Mouse (Mus musculus) CH12.LX (cell line): ENCODE data around the gene Lgals7. TPM values are rescaled to one million over a fixed set of nuclear protein-coding genes. Genes with fewer than 3 reads are reported as not detected.

Experiments
- DNase-seq: peaks from one replicate; pipeline ENCODE4 v3.0.0-alpha.2; 2013; ENCODE audit errors: extremely low read depth
- H3K27ac ChIP-seq: 2 replicates; pipeline ENCODE4 v1.5.1; 2012; ENCODE audit warnings: low read depth, mild to moderate bottlenecking, control low read depth, moderate library complexity; ENCODE audit not compliant: insufficient read depth
- H3K27me3 ChIP-seq: replicated peaks from 2 replicates; pipeline ENCODE3; 2012; ENCODE audit warnings: inconsistent platforms
- H3K36me3 ChIP-seq, 2 experiments: replicated peaks in 1 of 2; 2 replicates each; pipeline versions ENCODE3 to v1.6.1; 2012; ENCODE audit warnings: inconsistent platforms in 1 of 2, low read length in 1 of 2, mild to moderate bottlenecking in 1 of 2, mixed read lengths in 1 of 2, moderate library complexity in 1 of 2; ENCODE audit not compliant: control insufficient read depth in 1 of 2, insufficient read depth in 1 of 2
- H3K4me1 ChIP-seq, 2 experiments: 2 replicates each; pipeline ENCODE4 v1.6.1; 2012; ENCODE audit warnings: inconsistent platforms in 1 of 2, moderate library complexity in 1 of 2; ENCODE audit not compliant: insufficient read depth in 2 of 2, control insufficient read depth in 1 of 2
- H3K4me2 ChIP-seq: 2 replicates; pipeline ENCODE4 v1.6.1; 2012; ENCODE audit warnings: low read depth, mild to moderate bottlenecking, control low read depth; ENCODE audit not compliant: poor library complexity, insufficient read depth, severe bottlenecking
- H3K4me3 ChIP-seq, 3 experiments: fragments of 150-350 bp in 1 of 3; sonication (generic) in 1 of 3; replicated peaks in 1 of 3; 2 replicates each; pipeline versions ENCODE3 to v1.5.1; 2011 to 2012; ENCODE audit warnings: low read depth in 2 of 3, low read length in 2 of 3, mild to moderate bottlenecking in 2 of 3, moderate library complexity in 2 of 3, control low read depth in 1 of 3, improper control_type of control experiment in 1 of 3, inconsistent platforms in 1 of 3, mixed read lengths in 1 of 3; ENCODE audit not compliant: poor library complexity in 1 of 3
- H3K79me2 ChIP-seq: replicated peaks from 2 replicates; pipeline ENCODE4 v1.6.1; 2012; ENCODE audit warnings: mild to moderate bottlenecking, moderate library complexity; ENCODE audit not compliant: control insufficient read depth, poor library complexity, insufficient read depth, severe bottlenecking; ENCODE audit errors: extremely low read depth
- H3K9ac ChIP-seq: 2 replicates; pipeline ENCODE4 v1.6.1; 2012; ENCODE audit warnings: low read depth, mild to moderate bottlenecking, control low read depth, moderate library complexity; ENCODE audit not compliant: insufficient read depth
- H3K9me3 ChIP-seq: replicated peaks from 2 replicates; pipeline ENCODE3; 2012; ENCODE audit warnings: low read length, inconsistent platforms, mixed read lengths
- BHLHE40 ChIP-seq: IDR thresholded peaks from 2 replicates; pipeline ENCODE4 v1.6.1; 2011; ENCODE audit warnings: mild to moderate bottlenecking, low read depth, low read length, improper control_type of control experiment
- E2F4 ChIP-seq: IDR thresholded peaks from 2 replicates; pipeline ENCODE4 v1.6.1; 2011; ENCODE audit warnings: low read depth, low read length, improper control_type of control experiment; ENCODE audit not compliant: insufficient replicate concordance
- ELF1 ChIP-seq: IDR thresholded peaks from 2 replicates; pipeline ENCODE4 v1.6.1; 2014; ENCODE audit warnings: low read depth, mild to moderate bottlenecking, inconsistent platforms, low read length, improper control_type of control experiment
- EP300 ChIP-seq: IDR thresholded peaks from 2 replicates; pipeline ENCODE4 v1.6.1; 2011; ENCODE audit warnings: low read length, improper control_type of control experiment
- ETS1 ChIP-seq: conservative IDR thresholded peaks from 2 replicates; pipeline ENCODE4 v1.6.1; 2012; ENCODE audit warnings: low read depth, mild to moderate bottlenecking, inconsistent platforms, low read length, improper control_type of control experiment, moderate library complexity
- IRF4 ChIP-seq: IDR thresholded peaks from 2 replicates; pipeline ENCODE4 v1.6.1; 2014; ENCODE audit warnings: low read depth, mild to moderate bottlenecking, inconsistent platforms, low read length, improper control_type of control experiment
- JUND ChIP-seq: conservative IDR thresholded peaks from 2 replicates; pipeline ENCODE4 v1.6.1; 2011; ENCODE audit warnings: low read depth, low read length, improper control_type of control experiment
- MAFK ChIP-seq: IDR thresholded peaks from 2 replicates; pipeline ENCODE4 v1.6.1; 2011; ENCODE audit warnings: low read length, improper control_type of control experiment; ENCODE audit not compliant: insufficient replicate concordance
- MAX ChIP-seq: IDR thresholded peaks from 2 replicates; pipeline ENCODE4 v1.6.1; 2011; ENCODE audit warnings: low read length, improper control_type of control experiment
- MAZ ChIP-seq: IDR thresholded peaks from 2 replicates; pipeline ENCODE4 v1.6.1; 2012; ENCODE audit warnings: low read depth, mild to moderate bottlenecking, inconsistent platforms, low read length, improper control_type of control experiment, moderate library complexity
- MEF2A ChIP-seq: IDR thresholded peaks from 2 replicates; pipeline ENCODE4 v1.6.1; 2014; ENCODE audit warnings: low read depth, mild to moderate bottlenecking, inconsistent platforms, low read length, improper control_type of control experiment, borderline replicate concordance
- MYC ChIP-seq: IDR thresholded peaks from 2 replicates; pipeline ENCODE4 v1.6.1; 2011; ENCODE audit warnings: low read depth, mild to moderate bottlenecking, improper control_type of control experiment, low read length
- PAX5 ChIP-seq: IDR thresholded peaks from 2 replicates; pipeline ENCODE4 v1.6.1; 2012; ENCODE audit warnings: low read length, inconsistent platforms, mixed read lengths
- SMC3 ChIP-seq: IDR thresholded peaks from 2 replicates; pipeline ENCODE4 v1.6.1; 2011; ENCODE audit warnings: low read depth, low read length, improper control_type of control experiment
- TBP ChIP-seq: conservative IDR thresholded peaks from 2 replicates; pipeline ENCODE4 v1.6.1; 2011; ENCODE audit warnings: low read depth, low read length, improper control_type of control experiment
- TCF12 ChIP-seq: IDR thresholded peaks from 2 replicates; pipeline ENCODE4 v1.6.1; 2014; ENCODE audit warnings: low read depth, mild to moderate bottlenecking, inconsistent platforms, low read length, improper control_type of control experiment
- UBTF ChIP-seq: IDR thresholded peaks from 2 replicates; pipeline ENCODE4 v1.6.1; 2012; ENCODE audit warnings: low read depth, mild to moderate bottlenecking, inconsistent platforms, low read length, improper control_type of control experiment, moderate library complexity
- USF1 ChIP-seq: IDR thresholded peaks from 2 replicates; pipeline ENCODE4 v1.6.1; 2014; ENCODE audit warnings: low read depth, mild to moderate bottlenecking, inconsistent platforms, low read length, improper control_type of control experiment
- USF2 ChIP-seq: conservative IDR thresholded peaks from 2 replicates; pipeline ENCODE4 v1.6.1; 2011; ENCODE audit warnings: low read depth, low read length, improper control_type of control experiment
- ZMIZ1 ChIP-seq: IDR thresholded peaks from 2 replicates; pipeline ENCODE4 v1.6.1; 2012; ENCODE audit warnings: low read depth, mild to moderate bottlenecking, inconsistent platforms, low read length, improper control_type of control experiment
- ZNF384 ChIP-seq: IDR thresholded peaks from 2 replicates; pipeline ENCODE4 v1.6.1; 2012; ENCODE audit warnings: low read depth, low read length, improper control_type of control experiment, inconsistent platforms
- dilution Hi-C: fragments of 300-500 bp; cut with MboI; formaldehyde crosslinking; loops from 2 replicates; pipeline ENCODE4 v1.14.3; 2020; ENCODE audit warnings: low sequenced_read_pairs; ENCODE audit not compliant: extremely low pct_unique_long_range_greater_than_20kb, extremely low pct_ligation_motif_present
- in situ Hi-C: fragments of 300-500 bp; cut with MboI; formaldehyde crosslinking; loops from 3 replicates; pipeline ENCODE4 v1.14.3; 2019; ENCODE audit warnings: low sequenced_read_pairs, low pct_ligation_motif_present, low pct_unique_long_range_greater_than_20kb, mixed read lengths
- polyA plus RNA-seq: library from polyadenylated mRNA; unstranded; fragments of >175 nt; gene quantifications from 2 replicates; pipeline ENCODE4 v1.2.1, GENCODE M21; 2012; ENCODE audit warnings: low read depth; ENCODE audit not compliant: insufficient read length
- total RNA-seq, 2 experiments: library from RNA; depleted of rRNA; stranded (reverse); fragments of 300-350 nt in 1 of 2; fragments of >200 nt in 1 of 2; gene quantifications; 2 replicates each; pipeline ENCODE4 v1.2.3; 2012 to 2014

Lgals7 gene
- total and polyA plus RNA-seq, 3 experiments = not detected

DNA sequence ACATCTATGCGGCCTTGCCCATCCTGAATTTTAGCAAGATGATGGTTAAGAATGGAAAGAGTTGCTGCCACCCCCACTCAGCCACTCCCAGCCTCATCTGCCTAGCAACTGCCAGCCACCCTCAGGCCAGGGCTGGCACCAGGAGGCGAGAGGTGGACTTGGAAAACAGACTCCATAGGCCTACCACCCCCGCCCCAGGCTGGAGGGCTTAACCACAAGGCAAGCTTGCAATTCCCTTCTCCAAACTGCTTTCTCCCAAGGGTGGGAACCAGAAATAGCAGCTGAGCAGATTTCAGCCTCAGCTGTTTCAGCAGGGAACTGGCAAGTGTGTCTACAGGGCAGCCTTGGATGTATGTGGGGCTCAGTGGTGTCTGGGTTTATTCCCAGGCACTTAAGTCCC lies 39.2 kb downstream of the Lgals7 start:
- H3K4me2 ChIP-seq = no peak overlapping the region
- no peak overlapping the region for H3K9ac ChIP-seq
- H3K4me1 ChIP-seq = peaks cover 5 to 21% of the 10 kb centered on the region in 2 experiments; a peak in 3 of 4 replicates
- dilution Hi-C loops (no loop called here), in situ Hi-C loops (no loop called here)
- no peaks in the 10 kb centered on the region for H3K27me3 ChIP-seq
- H3K4me3 ChIP-seq = no peak overlapping the region
- DNase-seq = no peak
- TF ChIP-seq USF1 = no peak
- no peak for TF ChIP-seq ZMIZ1
- no peak for TF ChIP-seq EP300
- TF ChIP-seq IRF4 = no peak
- TF ChIP-seq USF2 = no peak
- TF ChIP-seq JUND = no peak
- no peak for TF ChIP-seq TBP
- no peak for TF ChIP-seq TCF12
- no peaks in the 10 kb centered on the region for H3K9me3 ChIP-seq
- H3K36me3 ChIP-seq = peaks cover 81 to 100% of the 10 kb centered on the region in 2 experiments
- H3K79me2 ChIP-seq = no peaks in the 10 kb centered on the region
- no peak overlapping the region for H3K27ac ChIP-seq

GRCm38 (mm10) chr7:28903778-28904177 lies 40.1 kb downstream of the Lgals7 start:
- Histone ChIP-seq H3K9me3 (no peaks in the 10 kb centered on the region), H3K4me2 (no peak overlapping the region), H3K79me2 (no peaks in the 10 kb centered on the region)
- dilution Hi-C loops = no loop called here
- no peak for TF ChIP-seq ELF1
- no peak for TF ChIP-seq BHLHE40
- no peak for TF ChIP-seq PAX5
- TF ChIP-seq JUND = no peak
- TF ChIP-seq SMC3 = no peak
- TF ChIP-seq ETS1 = no peak
- no peak for TF ChIP-seq MAX
- TF ChIP-seq MEF2A = no peak
- TF ChIP-seq E2F4 = no peak
- TF ChIP-seq MAFK = no peak
- no peak for TF ChIP-seq UBTF
- no peak for TF ChIP-seq MAZ
- TF ChIP-seq MYC = no peak
- TF ChIP-seq ZNF384 = no peak
- TF ChIP-seq, all 38 proteins: peak for 0
- Histone ChIP-seq H3K36me3 (peaks cover 80 to 100% of the 10 kb centered on the region in 2 experiments), H3K27me3 (no peaks in the 10 kb centered on the region), H3K27ac (no peak overlapping the region), H3K9ac (no peak overlapping the region), H3K4me1 (peaks cover 5 to 23% of the 10 kb centered on the region in 2 experiments; a peak in 3 of 4 replicates), H3K4me3 (no peak overlapping the region)
- in situ Hi-C loops = no loop called here
- DNase-seq = no peak
